ENCODE assay signal across 8 mouse cellular contexts in genomic region chr10:122931193-122931832, GRCm38 (mm10).
DNase-seq lines count a peak whose midpoint lies in the region; ATAC-seq and TF ChIP-seq lines count a peak whose summit lies in the region.

No protein-coding gene starts in this region.

- 35% methylated on average over 13 of the region's 13 CpGs for WGBS in liver, postnatal 0 days (ENCODE audit: insufficient replicate concordance)
- WGBS in heart, embryonic 12.5 days, result 23% methylated on average over 13 of the region's 13 CpGs
- WGBS in lung, postnatal 0 days, result 27% methylated on average over 13 of the region's 13 CpGs

- no peaks in the 10 kb centered on the region for H3K9me3 ChIP-seq in liver, postnatal 0 days (ENCODE audit: low read length)
- H3K9me3 ChIP-seq in heart, embryonic 12.5 days (replicated peaks), result no peaks in the 10 kb centered on the region
- H3K9me3 ChIP-seq in lung, postnatal 0 days (ENCODE audit: low read length), result no peaks in the 10 kb centered on the region

- no peak overlapping the region for H3K4me2 ChIP-seq in liver, postnatal 0 days (ENCODE audit: low read depth, low read length)
- peak overlapping the region; percentile 28 for H3K4me2 ChIP-seq in heart, embryonic 12.5 days
- no peak overlapping the region for H3K4me2 ChIP-seq in lung, postnatal 0 days (replicated peaks; ENCODE audit: low read depth, low read length)

- TF ChIP-seq EP300 in liver, postnatal 0 days (IDR thresholded peaks at IDR 0.05; ENCODE audit: low read depth), result no peak
- TF ChIP-seq EP300 in lung, postnatal 0 days (IDR thresholded peaks at IDR 0.05), result no peak

- ATAC-seq in liver, postnatal 0 days, result no peak
- ATAC-seq in heart, embryonic 12.5 days (ENCODE audit: insufficient number of reproducible peaks, low FRiP score), result peak; percentile 54; the same call in 1 of the 2 replicates
- peak; percentile 58; the same call in 1 of the 2 replicates for ATAC-seq in lung, postnatal 0 days

- no peak overlapping the region for H3K9ac ChIP-seq in liver, postnatal 0 days (replicated peaks)
- no peak overlapping the region for H3K9ac ChIP-seq in heart, embryonic 12.5 days
- no peak overlapping the region for H3K9ac ChIP-seq in lung, postnatal 0 days (replicated peaks; ENCODE audit: low read depth)

- no peak overlapping the region for H3K4me3 ChIP-seq in liver, postnatal 0 days (ENCODE audit: low read depth, low read length)
- H3K4me3 ChIP-seq in heart, embryonic 12.5 days, result no peak overlapping the region
- H3K4me3 ChIP-seq in lung, postnatal 0 days (ENCODE audit: low read depth, low read length), result no peak overlapping the region

- TF ChIP-seq CTCF in liver, postnatal 0 days (IDR thresholded peaks at IDR 0.05; ENCODE audit: low read depth), result no peak
- TF ChIP-seq CTCF in lung, postnatal 0 days (IDR thresholded peaks at IDR 0.05), result no peak

- H3K36me3 ChIP-seq in liver, postnatal 0 days (replicated peaks; ENCODE audit: insufficient read depth, low read length), result no peaks in the 10 kb centered on the region
- H3K36me3 ChIP-seq in heart, embryonic 12.5 days, result no peaks in the 10 kb centered on the region
- H3K36me3 ChIP-seq in lung, postnatal 0 days (ENCODE audit: insufficient read depth, low read length), result no peaks in the 10 kb centered on the region

- peak; percentile 25 for DNase-seq in liver
- no peak for DNase-seq in liver, postnatal 0 days
- peak; percentile 77 for DNase-seq in fibroblast of lung, adult 2 months (ENCODE audit: low read depth)
- DNase-seq in kidney, postnatal 14 days, result peak; percentile 59
- peak; percentile 49 for DNase-seq in lung, postnatal 0 days (ENCODE audit: low spot score)
- peak; percentile 70 for DNase-seq in right cerebral cortex, postnatal 25 days
- no peak for DNase-seq in thymus, postnatal 10 days (ENCODE audit: low spot score in 2 of 2)

- no peaks in the 10 kb centered on the region for H3K27me3 ChIP-seq in liver, postnatal 0 days (ENCODE audit: insufficient read depth, low read length)
- H3K27me3 ChIP-seq in heart, embryonic 12.5 days (replicated peaks), result no peaks in the 10 kb centered on the region
- H3K27me3 ChIP-seq in lung, postnatal 0 days (replicated peaks; ENCODE audit: insufficient read depth, low read length), result no peaks in the 10 kb centered on the region

- H3K4me1 ChIP-seq in liver, postnatal 0 days (ENCODE audit: insufficient read depth), result peaks cover 6% of the 10 kb centered on the region
- H3K4me1 ChIP-seq in heart, embryonic 12.5 days (replicated peaks), result peaks cover 42% of the 10 kb centered on the region
- peaks cover 5% of the 10 kb centered on the region; the same call in 1 of the 2 replicates for H3K4me1 ChIP-seq in lung, postnatal 0 days (ENCODE audit: insufficient read depth, low read depth, low read length)

- no peak overlapping the region for H3K27ac ChIP-seq in liver, postnatal 0 days (ENCODE audit: low read depth)
- no peak overlapping the region; the same call in 1 of the 2 replicates for H3K27ac ChIP-seq in heart, embryonic 12.5 days (ENCODE audit: poor library complexity, severe bottlenecking)
- H3K27ac ChIP-seq in lung, postnatal 0 days (ENCODE audit: low read length), result no peak overlapping the region

Comparison
In these comparisons a context has a peak if more than half of its experiments do, and no peak if none do; other contexts are left out.
1. DNase-seq: peak in liver (single experiment), fibroblast of lung, adult 2 months (single experiment), kidney, postnatal 14 days (single experiment), lung, postnatal 0 days (single experiment) and right cerebral cortex, postnatal 25 days (single experiment); none in liver, postnatal 0 days (single experiment) and thymus, postnatal 10 days (0 of 2).